Mouse (Mus musculus): ENCODE measurements at regions not wholly inside any gene's neighbourhood (a gene's known extent, or its start where the extent isn't known, plus 50 kb on each side); places are given as distances from the start of the nearest gene placed in this dataset.

DNA sequence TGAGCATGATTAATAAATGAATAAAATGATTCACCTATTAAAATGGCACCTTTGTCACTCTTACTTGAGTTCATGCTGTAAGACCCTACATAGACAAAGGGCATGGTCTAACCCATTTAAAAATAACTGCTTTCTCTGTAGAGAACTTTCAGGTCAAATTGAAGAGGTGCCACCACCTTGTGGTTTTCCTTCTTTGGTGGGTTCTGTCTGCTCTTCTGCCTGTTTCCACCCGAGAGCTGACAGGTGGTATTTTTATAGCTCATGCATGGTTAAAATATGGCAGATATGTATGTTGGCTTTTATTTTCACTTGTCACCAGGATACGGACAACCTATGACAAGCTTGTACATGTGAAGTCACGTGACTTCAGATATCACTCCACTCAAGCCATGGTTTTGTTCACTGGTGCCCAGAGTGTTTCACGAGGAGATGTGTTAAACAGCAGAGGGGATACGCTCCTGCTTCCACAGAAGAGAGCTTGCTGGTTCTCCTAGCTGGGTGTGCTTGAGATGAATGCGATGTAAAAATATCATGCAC lies 794.3 kb upstream of the Car8 start:
- TF ChIP-seq EP300 (IDR thresholded peaks at IDR 0.05; ENCODE audit: low read depth) (no peak), CTCF (IDR thresholded peaks at IDR 0.05; ENCODE audit: low read depth) (no peak)
